Mouse (Mus musculus): ENCODE results near the gene Gm20538.

DNA sequence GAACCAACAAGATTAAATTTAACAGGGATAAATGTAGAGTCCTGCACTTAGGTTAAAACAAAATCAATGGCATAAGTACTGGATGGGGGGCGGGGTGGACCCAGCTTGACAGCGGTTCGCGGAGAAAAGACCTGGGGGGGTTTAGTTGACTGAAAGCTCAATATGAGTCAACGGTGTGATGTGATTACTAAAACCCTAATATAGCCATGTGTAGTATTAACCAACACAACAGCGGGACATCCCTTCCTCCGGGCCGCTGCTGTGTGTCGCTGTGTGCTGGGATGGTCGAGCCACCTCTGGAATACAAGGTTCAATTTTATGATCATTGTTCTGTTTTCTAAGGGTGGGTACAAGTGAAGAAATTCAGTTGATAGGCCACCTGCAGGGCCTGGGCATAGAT is 29.5 kb upstream of the Gm20538 start:
- TF ChIP-seq CTCF (IDR thresholded peaks at IDR 0.05; ENCODE audit: low read depth, low read length) (no peak), TAL1 (conservative IDR thresholded peaks at IDR 0.05; ENCODE audit: low read depth, low read length) (no peak)
